Mouse (Mus musculus) forebrain, embryonic 14.5 days (tissue): Measurements from ENCODE around the gene Gcg. TPM values are rescaled to one million over a fixed set of nuclear protein-coding genes. Genes with fewer than 3 reads are reported as not detected.
A peak's percentile ranks its signal among the peaks of the same experiment; 100 is the strongest.

Experiments
- ATAC-seq: fragments of 200-750 bp; cut with Nextera tagmentation; 2 replicates; pipeline ENCODE4 v1.8.0; 2017; ENCODE audit warnings: mild to moderate bottlenecking, moderate library complexity
- DNase-seq: peaks from one replicate; pipeline ENCODE4 v3.0.0-alpha.2; 2015; ENCODE audit warnings: low spot score
- H3K27ac ChIP-seq: fragments of 300-500 bp; sonication (generic); 2 replicates; pipeline ENCODE4 v1.5.1; 2014; ENCODE audit warnings: low read depth, mild to moderate bottlenecking, control low read depth, low read length, moderate library complexity
- H3K27me3 ChIP-seq: fragments of 300-500 bp; sonication (generic); replicated peaks from 2 replicates; pipeline ENCODE4 v1.6.1; 2014; ENCODE audit warnings: low read length, control low read depth, mixed read lengths; ENCODE audit not compliant: control insufficient read depth, insufficient read depth
- H3K36me3 ChIP-seq: fragments of 300-500 bp; sonication (generic); 2 replicates; pipeline ENCODE4 v1.6.1; 2014; ENCODE audit warnings: low read length, control low read depth; ENCODE audit not compliant: control insufficient read depth, insufficient read depth
- H3K4me1 ChIP-seq: fragments of 300-500 bp; sonication (generic); 2 replicates; pipeline ENCODE4 v1.6.1; 2014; ENCODE audit warnings: antibody characterized with exemption, low read length, control low read depth; ENCODE audit not compliant: control insufficient read depth, insufficient read depth
- H3K4me2 ChIP-seq: fragments of 300-500 bp; sonication (generic); 2 replicates; pipeline ENCODE4 v1.6.1; 2014; ENCODE audit warnings: mild to moderate bottlenecking, control low read depth, low read length
- H3K4me3 ChIP-seq: fragments of 300-500 bp; sonication (generic); 2 replicates; pipeline ENCODE4 v1.5.1; 2014; ENCODE audit warnings: low read depth, low read length, control low read depth
- H3K9ac ChIP-seq: fragments of 300-500 bp; sonication (generic); 2 replicates; pipeline ENCODE4 v1.6.1; 2014; ENCODE audit warnings: mild to moderate bottlenecking, low read length, control low read depth, moderate library complexity
- H3K9me3 ChIP-seq: fragments of 300-500 bp; sonication (generic); replicated peaks from 2 replicates; pipeline ENCODE4 v1.6.1; 2016; ENCODE audit warnings: low read length, control low read depth, mixed read lengths; ENCODE audit not compliant: control insufficient read depth
- WGBS: fragments of 180-500 bp; shearing (Covaris S2); extraction: QIAGEN DNeasy Blood & Tissue Kit; methylation state at CpG from one replicate; pipeline ENCODE4 v1.1.7; 2014; 5-methylcytosine and 5-hydroxymethylcytosine counted together
- polyA plus RNA-seq: library from polyadenylated mRNA; unstranded; fragments of >200 nt; fragmentation: Nextera tagmentation; extraction: Ambion mirVana; gene quantifications from 2 replicates; pipeline ENCODE4 v1.2.1, GENCODE M21; 2014

Gcg gene
- polyA plus RNA-seq, 1 experiment from 2014 or later: 2.7 TPM

GRCm38 (mm10) chr2:62503326-62503725, 19.9 kb upstream of the Gcg start:
- Histone ChIP-seq H3K4me3 (no peak overlapping the region), H3K27me3 (no peaks in the 10 kb centered on the region), H3K27ac (no peak overlapping the region; the same call in 1 of the 2 replicates), H3K9me3 (no peaks in the 10 kb centered on the region), H3K9ac (no peak overlapping the region), H3K4me2 (no peak overlapping the region), H3K36me3 (no peaks in the 10 kb centered on the region), H3K4me1 (peaks cover 6% of the 10 kb centered on the region; the same call in 1 of the 2 replicates)
- ATAC-seq (no peak), DNase-seq (no peak)
- 80% methylated on average over 5 of the region's 5 CpGs for WGBS

GRCm38 (mm10) chr2:62502516-62502915, 19.1 kb upstream of the Gcg start:
- Histone ChIP-seq H3K4me2 (no peak overlapping the region), H3K4me1 (peaks cover 7% of the 10 kb centered on the region; the same call in 1 of the 2 replicates), H3K9ac (no peak overlapping the region), H3K27me3 (no peaks in the 10 kb centered on the region), H3K9me3 (no peaks in the 10 kb centered on the region), H3K36me3 (no peaks in the 10 kb centered on the region), H3K27ac (no peak overlapping the region; the same call in 1 of the 2 replicates), H3K4me3 (no peak overlapping the region)
- 73% methylated on average over 4 of the region's 4 CpGs for WGBS
- no peak for ATAC-seq
- peak; percentile 33 for DNase-seq

DNA sequence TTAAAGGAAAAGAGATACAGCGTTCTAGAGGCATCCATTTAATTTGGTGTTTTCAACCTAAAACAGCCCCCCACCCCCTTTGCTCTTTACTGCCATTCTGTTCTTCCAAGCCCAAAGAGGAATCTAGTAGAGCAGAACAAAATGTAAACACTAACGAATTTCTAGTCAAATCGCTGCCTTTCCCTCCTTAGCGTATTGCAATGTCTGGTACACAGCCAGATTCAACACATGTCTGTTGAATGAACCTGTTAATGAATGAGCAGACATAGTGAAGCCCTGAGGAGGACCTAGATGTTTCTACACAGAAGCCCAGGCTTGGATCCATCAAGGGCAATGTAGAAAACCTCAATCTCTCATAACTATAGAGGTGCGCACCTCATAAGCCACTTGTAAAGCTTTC, 15.4 kb upstream of the Gcg start:
- Histone ChIP-seq H3K27me3 (no peaks in the 10 kb centered on the region), H3K36me3 (no peaks in the 10 kb centered on the region), H3K9me3 (no peaks in the 10 kb centered on the region), H3K4me3 (no peak overlapping the region), H3K4me2 (no peak overlapping the region), H3K9ac (no peak overlapping the region), H3K4me1 (peaks cover 2% of the 10 kb centered on the region; the same call in 1 of the 2 replicates), H3K27ac (no peak overlapping the region)
- WGBS: 45% methylated on average over 5 of the region's 5 CpGs
- no peak for ATAC-seq
- DNase-seq: peak; percentile 60

- H3K9me3 ChIP-seq: no peaks in the 10 kb centered on the region
- ATAC-seq: peak; percentile 21
- H3K36me3 ChIP-seq: no peaks in the 10 kb centered on the region
- WGBS: 23% methylated on average over 4 of the region's 4 CpGs
- H3K4me3 ChIP-seq: no peak overlapping the region
- no peak overlapping the region for H3K27ac ChIP-seq
- no peak overlapping the region for H3K4me2 ChIP-seq
- H3K9ac ChIP-seq: no peak overlapping the region
- peak; percentile 75 for DNase-seq
- H3K4me1 ChIP-seq: peaks cover 2% of the 10 kb centered on the region; the same call in 1 of the 2 replicates
- H3K27me3 ChIP-seq: no peaks in the 10 kb centered on the region
Measured at GRCm38 (mm10) chr2:62498086-62498485, 14.6 kb upstream of the Gcg start.

GRCm38 (mm10) chr2:62497333-62498002, 14.0 kb upstream of the Gcg start:
- no peaks in the 10 kb centered on the region for H3K27me3 ChIP-seq
- 11% methylated on average over 5 of the region's 5 CpGs for WGBS
- H3K36me3 ChIP-seq: no peaks in the 10 kb centered on the region
- DNase-seq (peak; percentile 89), ATAC-seq (peak; percentile 90)
- H3K9ac ChIP-seq: no peak overlapping the region
- no peaks in the 10 kb centered on the region for H3K9me3 ChIP-seq
- H3K27ac ChIP-seq: peak overlapping the region; percentile 60
- no peak overlapping the region for H3K4me2 ChIP-seq
- no peak overlapping the region for H3K4me3 ChIP-seq
- H3K4me1 ChIP-seq: peaks cover 2% of the 10 kb centered on the region; the same call in 1 of the 2 replicates

DNA sequence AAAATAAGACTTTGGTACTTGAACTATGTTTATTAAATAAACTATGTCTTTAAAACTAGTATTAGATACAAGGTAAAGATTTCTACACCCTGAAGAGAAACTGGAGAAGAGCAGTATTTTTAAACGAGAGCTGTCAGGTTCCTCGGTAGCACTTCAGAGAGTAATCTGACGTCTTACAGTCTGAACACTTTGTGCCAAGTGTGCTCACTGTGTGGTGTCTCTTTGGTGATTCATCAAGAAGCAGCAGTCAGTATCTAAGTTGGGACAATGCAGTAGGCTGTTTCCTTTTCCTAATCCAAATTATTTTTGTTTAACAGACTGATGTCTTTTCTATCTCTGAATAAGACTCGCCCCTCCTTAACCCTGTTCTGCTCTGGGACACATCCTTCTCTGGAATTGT, 12.0 kb upstream of the Gcg start:
- Histone ChIP-seq H3K27ac (no peak overlapping the region), H3K4me2 (no peak overlapping the region), H3K4me1 (peaks cover 2% of the 10 kb centered on the region; the same call in 1 of the 2 replicates), H3K27me3 (no peaks in the 10 kb centered on the region), H3K9ac (no peak overlapping the region), H3K36me3 (no peaks in the 10 kb centered on the region), H3K9me3 (no peaks in the 10 kb centered on the region), H3K4me3 (no peak overlapping the region)
- ATAC-seq (no peak), DNase-seq (no peak)
- WGBS: 79% methylated on average over 4 of the region's 4 CpGs

GRCm38 (mm10) chr2:62489832-62490231, 6.4 kb upstream of the Gcg start:
- 86% methylated on average over 6 of the region's 6 CpGs for WGBS
- no peak for ATAC-seq
- Histone ChIP-seq H3K27me3 (no peaks in the 10 kb centered on the region), H3K4me3 (no peak overlapping the region), H3K9me3 (no peaks in the 10 kb centered on the region), H3K4me2 (no peak overlapping the region), H3K36me3 (no peaks in the 10 kb centered on the region), H3K27ac (no peak overlapping the region), H3K4me1 (no peaks in the 10 kb centered on the region), H3K9ac (no peak overlapping the region)
- DNase-seq: no peak

GRCm38 (mm10) chr2:62484906-62485305, 1.5 kb upstream of the Gcg start:
- WGBS: 83% methylated on average over 3 of the region's 3 CpGs

More at GRCm38 (mm10) chr2:62484906-62485305, 1.5 kb upstream of the Gcg start:
- H3K27ac ChIP-seq: no peak overlapping the region
- H3K36me3 ChIP-seq: no peaks in the 10 kb centered on the region
- DNase-seq: no peak
- ATAC-seq: no peak
- no peak overlapping the region for H3K9ac ChIP-seq
- no peak overlapping the region for H3K4me2 ChIP-seq
- no peaks in the 10 kb centered on the region for H3K27me3 ChIP-seq
- no peaks in the 10 kb centered on the region for H3K4me1 ChIP-seq
- H3K9me3 ChIP-seq: no peaks in the 10 kb centered on the region
- no peak overlapping the region for H3K4me3 ChIP-seq
